8 mouse cellular contexts compared by ENCODE assay signal in genomic region chr8:123041008-123041773, GRCm38 (mm10). TPM values are rescaled to one million over a fixed set of nuclear protein-coding genes. Genes with fewer than 3 reads are reported as not detected.
DNase-seq lines count a peak whose midpoint lies in the region; ATAC-seq and TF ChIP-seq lines count a peak whose summit lies in the region.

No protein-coding gene starts in this region.

- under 1% methylated on average over 63 of the region's 71 CpGs for WGBS in forebrain, embryonic 11.5 days
- 1% methylated on average over 64 of the region's 71 CpGs for WGBS in heart, embryonic 16.5 days
- under 1% methylated on average over 59 of the region's 71 CpGs for WGBS in liver, postnatal 0 days (ENCODE audit: insufficient replicate concordance)
- under 1% methylated on average over 57 of the region's 71 CpGs for WGBS in neural tube, embryonic 14.5 days

- H3K9ac ChIP-seq in forebrain, embryonic 11.5 days (ENCODE audit: low read length): peak overlapping the region; percentile 99
- H3K9ac ChIP-seq in heart, embryonic 16.5 days (ENCODE audit: low read length): peak overlapping the region; percentile 94
- peak overlapping the region; percentile 100 for H3K9ac ChIP-seq in liver, postnatal 0 days (replicated peaks)
- peak overlapping the region; percentile 97 for H3K9ac ChIP-seq in neural tube, embryonic 14.5 days (replicated peaks; ENCODE audit: low read depth, low read length)

- H3K4me3 ChIP-seq in forebrain, embryonic 11.5 days (ENCODE audit: low read depth, low read length): peak overlapping the region; percentile 100
- H3K4me3 ChIP-seq in heart, embryonic 16.5 days (ENCODE audit: low read length): peak overlapping the region; percentile 63
- peak overlapping the region; percentile 98 for H3K4me3 ChIP-seq in liver, postnatal 0 days (ENCODE audit: low read depth, low read length)
- H3K4me3 ChIP-seq in neural tube, embryonic 14.5 days (ENCODE audit: low read depth, low read length): peak overlapping the region; percentile 99

- peak; percentile 89 for DNase-seq in CD4-positive, CD25-positive, alpha-beta regulatory T cell, adult 2 months (ENCODE audit: low read depth, low spot score)
- peak; percentile 80 for DNase-seq in brain, adult 2 months (ENCODE audit: low read depth, low spot score)
- peak; percentile 82 for DNase-seq in forebrain, embryonic 11.5 days (ENCODE audit: low spot score)
- DNase-seq in kidney, postnatal 36 days: peak; percentile 67 to 70
- DNase-seq in liver, postnatal 0 days: peak; percentile 82
- peak; percentile 72 for DNase-seq in testis, postnatal 10 days (ENCODE audit: low spot score)

- no peaks in the 10 kb centered on the region for H3K36me3 ChIP-seq in forebrain, embryonic 11.5 days (ENCODE audit: control insufficient read depth, insufficient read depth, low read length)
- H3K36me3 ChIP-seq in heart, embryonic 16.5 days (ENCODE audit: control insufficient read depth, insufficient read depth): no peaks in the 10 kb centered on the region
- no peaks in the 10 kb centered on the region for H3K36me3 ChIP-seq in liver, postnatal 0 days (replicated peaks; ENCODE audit: insufficient read depth, low read length)
- no peaks in the 10 kb centered on the region for H3K36me3 ChIP-seq in neural tube, embryonic 14.5 days (ENCODE audit: control insufficient read depth, insufficient read depth, low read length)

- TF ChIP-seq CTCF in liver, postnatal 0 days (IDR thresholded peaks at IDR 0.05; ENCODE audit: low read depth): peak; percentile 34

- no peaks in the 10 kb centered on the region for H3K27me3 ChIP-seq in forebrain, embryonic 11.5 days (ENCODE audit: control insufficient read depth, insufficient read depth, low read length)
- no peaks in the 10 kb centered on the region for H3K27me3 ChIP-seq in heart, embryonic 16.5 days (ENCODE audit: control insufficient read depth, insufficient read depth, low read length)
- no peaks in the 10 kb centered on the region for H3K27me3 ChIP-seq in liver, postnatal 0 days (ENCODE audit: insufficient read depth, low read length)
- no peaks in the 10 kb centered on the region for H3K27me3 ChIP-seq in neural tube, embryonic 14.5 days (ENCODE audit: control insufficient read depth, insufficient read depth, low read length)

- no peak for TF ChIP-seq EP300 in liver, postnatal 0 days (IDR thresholded peaks at IDR 0.05; ENCODE audit: low read depth)

- H3K4me2 ChIP-seq in forebrain, embryonic 11.5 days (ENCODE audit: low read depth, low read length, severe bottlenecking): peak overlapping the region; percentile 93
- H3K4me2 ChIP-seq in heart, embryonic 16.5 days (ENCODE audit: low read depth, low read length): peak overlapping the region; percentile 69
- H3K4me2 ChIP-seq in liver, postnatal 0 days (ENCODE audit: low read depth, low read length): peak overlapping the region; percentile 83
- peak overlapping the region; percentile 59 for H3K4me2 ChIP-seq in neural tube, embryonic 14.5 days (ENCODE audit: low read depth, low read length)

- H3K4me1 ChIP-seq in forebrain, embryonic 11.5 days (replicated peaks; ENCODE audit: control insufficient read depth, insufficient read depth, low read length): peaks cover 19% of the 10 kb centered on the region
- peaks cover 44% of the 10 kb centered on the region for H3K4me1 ChIP-seq in heart, embryonic 16.5 days (ENCODE audit: control insufficient read depth, insufficient read depth, low read length)
- H3K4me1 ChIP-seq in liver, postnatal 0 days (ENCODE audit: insufficient read depth): peaks cover 52% of the 10 kb centered on the region
- peaks cover 30% of the 10 kb centered on the region for H3K4me1 ChIP-seq in neural tube, embryonic 14.5 days (ENCODE audit: control insufficient read depth, insufficient read depth, low read length)

- no peak for ATAC-seq in forebrain, embryonic 11.5 days (replicated peaks; ENCODE audit: low FRiP score)
- no peak for ATAC-seq in heart, embryonic 16.5 days (replicated peaks; ENCODE audit: extremely low read depth, insufficient read depth, low FRiP score)
- no peak for ATAC-seq in liver, postnatal 0 days
- no peak for ATAC-seq in neural tube, embryonic 14.5 days (ENCODE audit: low read depth)

- H3K27ac ChIP-seq in forebrain, embryonic 11.5 days (ENCODE audit: low read depth, low read length): peak overlapping the region; percentile 88
- peak overlapping the region; percentile 87 for H3K27ac ChIP-seq in heart, embryonic 16.5 days (ENCODE audit: low read length)
- H3K27ac ChIP-seq in liver, postnatal 0 days (ENCODE audit: low read depth): peak overlapping the region; percentile 100
- peak overlapping the region; percentile 93 for H3K27ac ChIP-seq in neural tube, embryonic 14.5 days (ENCODE audit: low read depth, low read length)

- H3K9me3 ChIP-seq in forebrain, embryonic 11.5 days (ENCODE audit: control insufficient read depth, low read length): no peaks in the 10 kb centered on the region
- no peaks in the 10 kb centered on the region for H3K9me3 ChIP-seq in heart, embryonic 16.5 days (replicated peaks; ENCODE audit: control insufficient read depth, low read length)
- H3K9me3 ChIP-seq in liver, postnatal 0 days (ENCODE audit: low read length): no peaks in the 10 kb centered on the region
- no peaks in the 10 kb centered on the region for H3K9me3 ChIP-seq in neural tube, embryonic 14.5 days (ENCODE audit: control insufficient read depth, low read length)

RNA-seq across cellular contexts. Expression of gene Ankrd11, which starts 0.9 kb away (rescaled TPM):
- polyA plus RNA-seq in forebrain, embryonic 11.5 days (2014; fragmentation: Nextera tagmentation; extraction: Ambion mirVana): 94.4 and 95.0 TPM in 2 replicates
- 17.6 and 18.5 TPM in 2 replicates for polyA plus RNA-seq in heart, embryonic 16.5 days (2015; fragmentation: Nextera tagmentation; extraction: Ambion mirVana)
- 21.2 and 21.9 TPM in 2 replicates for polyA plus RNA-seq in liver, postnatal 0 days (2015; fragmentation: Nextera tagmentation; extraction: Ambion mirVana)
- 43.8 and 46.5 TPM in 2 replicates for polyA plus RNA-seq in neural tube, embryonic 14.5 days (2014; fragmentation: Nextera tagmentation; extraction: Ambion mirVana)

RNA-seq across cellular contexts. Expression of gene Spg7, which starts 21.6 kb away (rescaled TPM):
- polyA plus RNA-seq in forebrain, embryonic 11.5 days (2014; fragmentation: Nextera tagmentation; extraction: Ambion mirVana): 43.5 and 52.6 TPM in 2 replicates
- 60.7 and 71.0 TPM in 2 replicates for polyA plus RNA-seq in heart, embryonic 16.5 days (2015; fragmentation: Nextera tagmentation; extraction: Ambion mirVana)
- polyA plus RNA-seq in liver, postnatal 0 days (2015; fragmentation: Nextera tagmentation; extraction: Ambion mirVana): 16.9 and 18.3 TPM in 2 replicates
- 43.4 and 49.1 TPM in 2 replicates for polyA plus RNA-seq in neural tube, embryonic 14.5 days (2014; fragmentation: Nextera tagmentation; extraction: Ambion mirVana)
